Mouse (Mus musculus) small intestine, adult 2 months (tissue): ENCODE data around the gene Setdb1.

Source experiments
- CTCF ChIP-seq: fragments of 200-500 bp; IDR thresholded peaks from 2 replicates; pipeline ENCODE4 v1.5.1; 2012; ENCODE audit warnings: low read depth, mild to moderate bottlenecking, control low read depth, inconsistent platforms, low read length, moderate library complexity, mixed read lengths; ENCODE audit not compliant: insufficient replicate concordance, insufficient read length; ENCODE audit errors: extremely low read depth
- POLR2A ChIP-seq: fragments of 200-500 bp; IDR thresholded peaks from 2 replicates; pipeline ENCODE4 v1.6.1; 2012; ENCODE audit warnings: low read depth, mild to moderate bottlenecking, control low read depth, inconsistent platforms, low read length, moderate library complexity

DNA sequence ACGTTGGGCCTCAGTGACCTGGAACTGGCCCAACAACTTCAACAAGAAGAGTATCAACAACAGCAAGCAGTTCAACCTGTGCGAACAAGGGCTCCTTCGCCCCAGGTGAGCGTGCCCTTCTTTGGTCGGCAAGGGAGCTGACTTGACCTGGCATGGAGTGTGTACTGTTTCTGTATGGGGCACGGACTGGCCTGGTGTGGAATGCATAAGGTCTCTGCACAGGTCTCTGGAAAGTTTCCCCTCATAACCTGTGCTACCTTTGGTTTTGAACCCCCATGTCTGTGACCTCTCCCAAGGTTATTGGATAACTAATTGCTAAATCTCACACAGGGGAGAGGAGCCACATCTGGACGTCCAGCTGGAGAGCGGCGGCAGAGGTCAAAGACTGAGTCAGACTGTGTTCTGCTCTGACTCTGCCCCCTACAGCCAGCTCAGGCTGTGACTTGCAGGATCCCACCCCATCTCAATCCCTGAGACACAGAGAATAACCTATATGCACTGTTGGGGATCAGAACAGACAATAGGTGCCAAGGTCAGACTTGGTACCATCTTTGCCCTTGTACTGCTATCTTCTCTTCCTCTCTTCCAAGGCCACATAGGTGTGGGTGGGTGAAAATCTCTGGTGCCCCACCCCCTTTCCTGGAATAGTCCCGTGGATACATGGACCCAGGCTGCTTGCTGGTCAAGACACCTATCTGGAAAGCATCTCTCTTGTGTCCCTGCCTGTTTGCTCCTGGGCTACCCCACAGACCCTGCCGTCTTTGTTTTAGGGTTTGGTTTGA lies 61.5 kb downstream of the Setdb1 start:
- TF ChIP-seq CTCF (no peak), POLR2A (no peak)
